Mouse (Mus musculus): Measurements from ENCODE around the gene Apbb1. TPM values are rescaled to one million over a fixed set of nuclear protein-coding genes. Genes with fewer than 3 reads are reported as not detected.

Apbb1 gene
- 22.4 TPM for polyA plus RNA-seq (2012; fragmentation: generic; extraction: Trizol)
- long read RNA-seq, experiment 1, transcript Apbb1-214 (14 exons, 2,878 nt): major isoform, 29 of 37 reads
- long read RNA-seq, experiment 1, partial matches to known transcripts: 3 of 37 reads
- long read RNA-seq, experiment 1, other reads (novel, unspliced or antisense): 2 of 37 reads
- long read RNA-seq, experiment 2, transcript Apbb1-214 (14 exons, 2,878 nt): major isoform, 257 of 277 reads
- long read RNA-seq, experiment 2, transcript Apbb1-217 (14 exons, 2,712 nt): minor isoform, 6 of 277 reads
- long read RNA-seq, experiment 2, partial matches to known transcripts: 3 of 277 reads
- long read RNA-seq, experiment 2, other reads (novel, unspliced or antisense): 11 of 277 reads

- no peaks in the 10 kb centered on the region for H3K79me2 ChIP-seq (ENCODE audit: control insufficient read depth, insufficient read depth)
- H3K36me3 ChIP-seq (ENCODE audit: control insufficient read depth, insufficient read depth): no peaks in the 10 kb centered on the region
- H3K79me3 ChIP-seq (ENCODE audit: low read depth): no peaks in the 10 kb centered on the region
- H3K4me3 ChIP-seq (ENCODE audit: insufficient read depth, poor library complexity, severe bottlenecking): peak within 1 kb of the TSS; percentile 49
- TF ChIP-seq CTCF (IDR thresholded peaks at IDR 0.05; ENCODE audit: control insufficient read depth, insufficient read depth, insufficient read length): no peak
- peak; percentile 16 for TF ChIP-seq MAX (IDR thresholded peaks at IDR 0.05)
- H3ac ChIP-seq (ENCODE audit: control insufficient read depth, insufficient read length, low read depth): peak within 1 kb of the TSS; percentile 59
- no peaks in the 10 kb centered on the region for H3K27me3 ChIP-seq (ENCODE audit: control insufficient read depth, insufficient read depth, insufficient read length)
Measured at GRCm38 (mm10) chr7:105581094-105581703, at the start of gene Apbb1. Gene Apbb1, minus strand, starts transcription at chr7:105581653.

GRCm38 (mm10) chr7:105628633-105629032, 47.2 kb upstream of the Apbb1 start:
- H3K36me3 ChIP-seq (ENCODE audit: control insufficient read depth, insufficient read depth): peaks cover 13% of the 10 kb centered on the region
- H3K27me3 ChIP-seq (ENCODE audit: control insufficient read depth, insufficient read depth, insufficient read length): no peaks in the 10 kb centered on the region
- no peak overlapping the region for H3ac ChIP-seq (ENCODE audit: control insufficient read depth, insufficient read length, low read depth)
- H3K4me3 ChIP-seq (ENCODE audit: insufficient read depth, poor library complexity, severe bottlenecking): no peak overlapping the region
- peaks cover 58% of the 10 kb centered on the region for H3K79me3 ChIP-seq (ENCODE audit: low read depth)
- no peak for TF ChIP-seq CTCF (IDR thresholded peaks at IDR 0.05; ENCODE audit: control insufficient read depth, insufficient read depth, insufficient read length)
- TF ChIP-seq MYOD1 (IDR thresholded peaks at IDR 0.05; ENCODE audit: control insufficient read depth, insufficient read length, low read depth): peak; percentile 18
- H3K79me2 ChIP-seq (ENCODE audit: control insufficient read depth, insufficient read depth): peaks cover 79% of the 10 kb centered on the region

- Histone ChIP-seq H3K36me3 (ENCODE audit: control insufficient read depth, insufficient read depth) (peaks cover 29% of the 10 kb centered on the region), H3K4me3 (ENCODE audit: insufficient read depth, poor library complexity, severe bottlenecking) (no peak overlapping the region), H3ac (ENCODE audit: control insufficient read depth, insufficient read length, low read depth) (no peak overlapping the region), H3K79me2 (ENCODE audit: control insufficient read depth, insufficient read depth) (peaks cover 56% of the 10 kb centered on the region), H3K27me3 (ENCODE audit: control insufficient read depth, insufficient read depth, insufficient read length) (no peaks in the 10 kb centered on the region), H3K79me3 (ENCODE audit: low read depth) (peaks cover 33% of the 10 kb centered on the region)
- TF ChIP-seq FOSL1 (IDR thresholded peaks at IDR 0.05; ENCODE audit: insufficient read depth, low read length, poor library complexity, severe bottlenecking) (no peak), CTCF (IDR thresholded peaks at IDR 0.05; ENCODE audit: control insufficient read depth, insufficient read depth, insufficient read length) (no peak), MYOG (IDR thresholded peaks at IDR 0.05; ENCODE audit: control insufficient read depth, extremely low read depth, insufficient read length) (no peak), MAX (IDR thresholded peaks at IDR 0.05) (no peak), CEBPB (IDR thresholded peaks at IDR 0.05; ENCODE audit: low read depth) (no peak), MYOD1 (IDR thresholded peaks at IDR 0.05; ENCODE audit: control insufficient read depth, insufficient read length, low read depth) (no peak), USF1 (IDR thresholded peaks at IDR 0.05; ENCODE audit: low read depth) (no peak)
Measured at GRCm38 (mm10) chr7:105625397-105625796, 43.9 kb upstream of the Apbb1 start.

GRCm38 (mm10) chr7:105621646-105622292, 40.3 kb upstream of the Apbb1 start:
- Histone ChIP-seq H3K79me3 (ENCODE audit: low read depth) (peaks cover 11% of the 10 kb centered on the region), H3K79me2 (ENCODE audit: control insufficient read depth, insufficient read depth) (peaks cover 33% of the 10 kb centered on the region), H3ac (ENCODE audit: control insufficient read depth, insufficient read length, low read depth) (no peak overlapping the region), H3K4me3 (ENCODE audit: insufficient read depth, poor library complexity, severe bottlenecking) (no peak overlapping the region), H3K36me3 (ENCODE audit: control insufficient read depth, insufficient read depth) (peaks cover 65% of the 10 kb centered on the region), H3K27me3 (ENCODE audit: control insufficient read depth, insufficient read depth, insufficient read length) (no peaks in the 10 kb centered on the region)
- TF ChIP-seq USF1 (IDR thresholded peaks at IDR 0.05; ENCODE audit: low read depth): no peak
- peak; percentile 15 for TF ChIP-seq FOSL1 (IDR thresholded peaks at IDR 0.05; ENCODE audit: insufficient read depth, low read length, poor library complexity, severe bottlenecking)

DNA sequence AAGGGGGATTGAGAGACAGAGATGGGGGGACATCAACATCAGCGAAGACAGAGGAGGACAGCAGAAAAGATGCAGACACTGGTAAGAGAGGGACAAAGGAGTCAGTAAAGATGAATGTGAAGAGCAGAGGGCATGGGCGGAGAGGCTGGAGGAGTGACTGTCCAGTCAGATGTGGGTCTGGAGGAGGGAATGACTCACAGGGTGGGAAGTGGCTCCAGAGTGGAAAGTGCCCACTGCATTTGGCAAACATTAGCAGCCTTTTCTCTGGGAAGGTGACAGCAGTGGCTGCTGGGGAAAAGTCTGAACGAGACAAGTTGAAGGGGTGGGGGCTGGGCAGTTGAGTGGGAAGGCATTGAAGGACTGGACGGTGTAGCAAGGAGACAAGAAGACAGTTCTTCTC, 39.6 kb upstream of the Apbb1 start:
- Histone ChIP-seq H3K79me3 (ENCODE audit: low read depth) (peaks cover 7% of the 10 kb centered on the region), H3K27me3 (ENCODE audit: control insufficient read depth, insufficient read depth, insufficient read length) (no peaks in the 10 kb centered on the region), H3K36me3 (ENCODE audit: control insufficient read depth, insufficient read depth) (peaks cover 72% of the 10 kb centered on the region), H3ac (ENCODE audit: control insufficient read depth, insufficient read length, low read depth) (no peak overlapping the region), H3K4me3 (ENCODE audit: insufficient read depth, poor library complexity, severe bottlenecking) (no peak overlapping the region), H3K79me2 (ENCODE audit: control insufficient read depth, insufficient read depth) (peaks cover 28% of the 10 kb centered on the region)
- TF ChIP-seq USF1 (IDR thresholded peaks at IDR 0.05; ENCODE audit: low read depth) (no peak), FOSL1 (IDR thresholded peaks at IDR 0.05; ENCODE audit: insufficient read depth, low read length, poor library complexity, severe bottlenecking) (peak; percentile 59), MAX (IDR thresholded peaks at IDR 0.05) (peak; percentile 48)

DNA sequence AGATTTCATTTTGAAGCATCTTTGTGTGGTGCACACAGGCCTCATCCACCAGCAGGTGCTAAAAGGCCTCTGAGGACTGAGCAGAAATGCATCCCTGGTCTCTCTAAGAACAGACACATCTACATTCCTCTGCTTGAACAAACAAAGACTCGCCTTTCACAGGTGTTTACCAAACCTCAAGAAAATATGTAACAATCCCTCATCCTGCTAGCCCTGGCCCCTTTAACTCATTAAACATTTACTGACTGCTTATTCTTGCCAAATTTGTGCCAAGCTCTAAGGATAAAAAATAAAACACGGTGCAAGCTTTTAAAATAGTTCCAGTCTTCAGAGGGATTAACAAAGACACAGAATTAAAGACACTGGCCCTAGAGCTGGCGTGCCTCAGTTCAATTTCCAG, 38.2 kb upstream of the Apbb1 start:
- TF ChIP-seq USF1 (IDR thresholded peaks at IDR 0.05; ENCODE audit: low read depth): no peak
- TF ChIP-seq MYOD1 (IDR thresholded peaks at IDR 0.05; ENCODE audit: control insufficient read depth, insufficient read length, low read depth): no peak
- no peak for TF ChIP-seq FOSL1 (IDR thresholded peaks at IDR 0.05; ENCODE audit: insufficient read depth, low read length, poor library complexity, severe bottlenecking)
- no peak for TF ChIP-seq MYOG (IDR thresholded peaks at IDR 0.05; ENCODE audit: control insufficient read depth, extremely low read depth, insufficient read length)
- no peak for TF ChIP-seq CEBPB (IDR thresholded peaks at IDR 0.05; ENCODE audit: low read depth)
- no peak for TF ChIP-seq MAX (IDR thresholded peaks at IDR 0.05)
- no peak for TF ChIP-seq CTCF (IDR thresholded peaks at IDR 0.05; ENCODE audit: control insufficient read depth, insufficient read depth, insufficient read length)
- Histone ChIP-seq H3ac (ENCODE audit: control insufficient read depth, insufficient read length, low read depth) (no peak overlapping the region), H3K79me3 (ENCODE audit: low read depth) (peaks cover 5% of the 10 kb centered on the region), H3K27me3 (ENCODE audit: control insufficient read depth, insufficient read depth, insufficient read length) (no peaks in the 10 kb centered on the region), H3K4me3 (ENCODE audit: insufficient read depth, poor library complexity, severe bottlenecking) (no peak overlapping the region), H3K36me3 (ENCODE audit: control insufficient read depth, insufficient read depth) (peaks cover 80% of the 10 kb centered on the region), H3K79me2 (ENCODE audit: control insufficient read depth, insufficient read depth) (peaks cover 28% of the 10 kb centered on the region)

All from C2C12 (cell line).